Mouse (Mus musculus): ENCODE measurements around the gene Thbs1.

DNA sequence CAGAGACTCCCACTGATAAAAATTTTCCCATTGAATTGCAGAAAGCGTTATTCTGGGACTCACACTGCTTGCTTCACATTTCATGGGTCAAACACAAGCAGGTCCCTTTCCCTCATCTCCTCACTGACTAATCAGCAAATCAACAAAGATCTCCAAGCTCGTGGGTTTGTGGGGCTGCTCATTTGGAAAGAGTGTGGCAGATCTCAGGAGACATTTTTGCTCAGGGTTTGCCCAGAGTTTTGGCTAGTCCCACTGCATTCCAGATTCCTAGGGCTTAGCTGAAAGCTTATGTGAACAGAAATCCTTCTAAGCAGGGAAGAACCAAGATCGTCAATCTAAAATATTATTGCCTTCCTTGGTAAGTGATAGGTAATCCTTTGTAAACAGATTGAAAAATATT, 27.0 kb upstream of the Thbs1 start:
- TF ChIP-seq POLR2A (IDR thresholded peaks at IDR 0.05; ENCODE audit: low read depth, low read length) (no peak), CTCF (IDR thresholded peaks at IDR 0.05; ENCODE audit: borderline replicate concordance, insufficient read depth, low read length) (no peak)
